Mouse (Mus musculus): ENCODE measurements at regions not wholly inside any gene's neighbourhood (a gene's known extent, or its start where the extent isn't known, plus 50 kb on each side); places are given as distances from the start of the nearest gene placed in this dataset.

- WGBS: 84% methylated on average over 3 of the region's 3 CpGs
- Histone ChIP-seq H3K9me3 (replicated peaks) (no peaks in the 10 kb centered on the region), H3K4me3 (no peak overlapping the region), H3K27ac (no peak overlapping the region), H3K36me3 (no peaks in the 10 kb centered on the region), H3K4me1 (peaks cover 9% of the 10 kb centered on the region; the same call in 1 of the 2 replicates), H3K27me3 (ENCODE audit: low read depth, poor library complexity, severe bottlenecking) (no peaks in the 10 kb centered on the region)
- DNase-seq (ENCODE audit: low spot score): no peak
Measured at GRCm38 (mm10) chr15:10816213-10816621, 101.8 kb upstream of the Rai14 start.

- WGBS: 88% methylated on average over 6 of the region's 6 CpGs
- no peak for DNase-seq (ENCODE audit: low spot score)
Measured at GRCm38 (mm10) chr15:10818216-10818615, 103.8 kb upstream of the Rai14 start.

GRCm38 (mm10) chr15:10818706-10819105, 104.3 kb upstream of the Rai14 start:
- no peak for DNase-seq (ENCODE audit: low spot score)
- no peaks in the 10 kb centered on the region for H3K9me3 ChIP-seq (replicated peaks)
- peaks cover 9% of the 10 kb centered on the region; the same call in 1 of the 2 replicates for H3K4me1 ChIP-seq
- H3K27ac ChIP-seq: no peak overlapping the region
- no peaks in the 10 kb centered on the region for H3K36me3 ChIP-seq
- 89% methylated on average over 1 of the region's 1 CpGs for whole genome bisulfite sequencing
- no peak overlapping the region for H3K4me3 ChIP-seq
- H3K27me3 ChIP-seq (ENCODE audit: low read depth, poor library complexity, severe bottlenecking): no peaks in the 10 kb centered on the region

More at GRCm38 (mm10) chr15:10818216-10818615, 103.8 kb upstream of the Rai14 start:
- H3K27ac ChIP-seq: peak overlapping the region; percentile 39; the same call in 1 of the 2 replicates
- H3K9me3 ChIP-seq (replicated peaks): no peaks in the 10 kb centered on the region
- no peaks in the 10 kb centered on the region for H3K36me3 ChIP-seq
- H3K4me3 ChIP-seq: no peak overlapping the region
- H3K27me3 ChIP-seq (ENCODE audit: low read depth, poor library complexity, severe bottlenecking): no peaks in the 10 kb centered on the region
- H3K4me1 ChIP-seq: peaks cover 9% of the 10 kb centered on the region; the same call in 1 of the 2 replicates

GRCm38 (mm10) chr15:10823933-10824332, 109.5 kb upstream of the Rai14 start:
- Histone ChIP-seq H3K36me3 (no peaks in the 10 kb centered on the region), H3K4me3 (no peak overlapping the region), H3K9me3 (replicated peaks) (no peaks in the 10 kb centered on the region), H3K27ac (no peak overlapping the region), H3K4me1 (0 out of 2 replicates have a peak, but pooled peaks cover 2% of the 10 kb centered on the region), H3K27me3 (ENCODE audit: low read depth, poor library complexity, severe bottlenecking) (no peaks in the 10 kb centered on the region)
- no peak for DNase-seq (ENCODE audit: low spot score)
- 73% methylated on average over 5 of the region's 5 CpGs for WGBS

- DNase-seq (ENCODE audit: low spot score): no peak
- WGBS: 86% methylated on average over 5 of the region's 5 CpGs
- H3K27me3 ChIP-seq (ENCODE audit: low read depth, poor library complexity, severe bottlenecking): no peaks in the 10 kb centered on the region
- no peaks in the 10 kb centered on the region for H3K9me3 ChIP-seq (replicated peaks)
- no peak overlapping the region for H3K4me3 ChIP-seq
- H3K4me1 ChIP-seq: peaks cover 14% of the 10 kb centered on the region
- H3K36me3 ChIP-seq: no peaks in the 10 kb centered on the region
- H3K27ac ChIP-seq: no peak overlapping the region
Measured at GRCm38 (mm10) chr15:10829588-10829987, 115.2 kb upstream of the Rai14 start.

GRCm38 (mm10) chr15:10830478-10830877, 116.1 kb upstream of the Rai14 start:
- H3K4me3 ChIP-seq: no peak overlapping the region
- H3K36me3 ChIP-seq: no peaks in the 10 kb centered on the region
- DNase-seq (ENCODE audit: low spot score): no peak
- H3K27ac ChIP-seq: no peak overlapping the region
- 70% methylated on average over 5 of the region's 5 CpGs for WGBS
- no peaks in the 10 kb centered on the region for H3K9me3 ChIP-seq (replicated peaks)
- peaks cover 14% of the 10 kb centered on the region for H3K4me1 ChIP-seq
- no peaks in the 10 kb centered on the region for H3K27me3 ChIP-seq (ENCODE audit: low read depth, poor library complexity, severe bottlenecking)

GRCm38 (mm10) chr15:10831106-10831505, 116.7 kb upstream of the Rai14 start:
- Histone ChIP-seq H3K4me1 (peaks cover 14% of the 10 kb centered on the region), H3K36me3 (no peaks in the 10 kb centered on the region), H3K27me3 (ENCODE audit: low read depth, poor library complexity, severe bottlenecking) (no peaks in the 10 kb centered on the region), H3K27ac (no peak overlapping the region; the same call in 1 of the 2 replicates), H3K4me3 (no peak overlapping the region), H3K9me3 (replicated peaks) (no peaks in the 10 kb centered on the region)
- 78% methylated on average over 5 of the region's 5 CpGs for WGBS
- DNase-seq (ENCODE audit: low spot score): no peak

- H3K27ac ChIP-seq: peak overlapping the region; percentile 1; the same call in 1 of the 2 replicates
- H3K9me3 ChIP-seq (replicated peaks): no peaks in the 10 kb centered on the region
- no peak for DNase-seq (ENCODE audit: low spot score)
- peaks cover 14% of the 10 kb centered on the region for H3K4me1 ChIP-seq
- 76% methylated on average over 1 of the region's 1 CpGs for WGBS
- no peaks in the 10 kb centered on the region for H3K27me3 ChIP-seq (ENCODE audit: low read depth, poor library complexity, severe bottlenecking)
- no peaks in the 10 kb centered on the region for H3K36me3 ChIP-seq
- H3K4me3 ChIP-seq: no peak overlapping the region
Measured at GRCm38 (mm10) chr15:10832331-10832730, 117.9 kb upstream of the Rai14 start.

GRCm38 (mm10) chr15:10833866-10834571, 118.1 kb upstream of the C1qtnf3 start:
- Histone ChIP-seq H3K4me1 (peaks cover 14% of the 10 kb centered on the region), H3K36me3 (no peaks in the 10 kb centered on the region), H3K27me3 (ENCODE audit: low read depth, poor library complexity, severe bottlenecking) (no peaks in the 10 kb centered on the region), H3K27ac (no peak overlapping the region), H3K4me3 (no peak overlapping the region), H3K9me3 (replicated peaks) (no peaks in the 10 kb centered on the region)
- no peak for DNase-seq (ENCODE audit: low spot score)
- WGBS: 91% methylated on average over 7 of the region's 7 CpGs

- 79% methylated on average over 1 of the region's 1 CpGs for WGBS
- no peak overlapping the region for H3K27ac ChIP-seq
- no peak overlapping the region for H3K4me3 ChIP-seq
- H3K4me1 ChIP-seq: no peaks in the 10 kb centered on the region
- no peaks in the 10 kb centered on the region for H3K27me3 ChIP-seq (ENCODE audit: low read depth, poor library complexity, severe bottlenecking)
- DNase-seq (ENCODE audit: low spot score): no peak
- H3K9me3 ChIP-seq (replicated peaks): no peaks in the 10 kb centered on the region
- no peaks in the 10 kb centered on the region for H3K36me3 ChIP-seq
Measured at GRCm38 (mm10) chr15:10838584-10839288, 113.4 kb upstream of the C1qtnf3 start.

- Histone ChIP-seq H3K4me3 (no peak overlapping the region), H3K9me3 (replicated peaks) (no peaks in the 10 kb centered on the region), H3K4me1 (no peaks in the 10 kb centered on the region), H3K36me3 (no peaks in the 10 kb centered on the region), H3K27ac (peak overlapping the region; percentile 14; the same call in 1 of the 2 replicates), H3K27me3 (ENCODE audit: low read depth, poor library complexity, severe bottlenecking) (no peaks in the 10 kb centered on the region)
- DNase-seq (ENCODE audit: low spot score): no peak
- WGBS: 77% methylated on average over 4 of the region's 4 CpGs
Measured at GRCm38 (mm10) chr15:10840621-10841034, 111.5 kb upstream of the C1qtnf3 start.

GRCm38 (mm10) chr15:10843060-10843695, 109.0 kb upstream of the C1qtnf3 start:
- H3K27ac ChIP-seq: no peak overlapping the region
- no peaks in the 10 kb centered on the region for H3K36me3 ChIP-seq
- no peak overlapping the region for H3K4me3 ChIP-seq
- no peaks in the 10 kb centered on the region for H3K4me1 ChIP-seq
- no peak for DNase-seq (ENCODE audit: low spot score)
- H3K27me3 ChIP-seq (ENCODE audit: low read depth, poor library complexity, severe bottlenecking): no peaks in the 10 kb centered on the region
- WGBS: 75% methylated on average over 2 of the region's 3 CpGs
- no peaks in the 10 kb centered on the region for H3K9me3 ChIP-seq (replicated peaks)

GRCm38 (mm10) chr15:10846722-10847121, 105.4 kb upstream of the C1qtnf3 start:
- Histone ChIP-seq H3K9me3 (replicated peaks) (no peaks in the 10 kb centered on the region), H3K27me3 (ENCODE audit: low read depth, poor library complexity, severe bottlenecking) (no peaks in the 10 kb centered on the region), H3K36me3 (no peaks in the 10 kb centered on the region), H3K27ac (no peak overlapping the region), H3K4me3 (no peak overlapping the region), H3K4me1 (no peaks in the 10 kb centered on the region)
- DNase-seq (ENCODE audit: low spot score): no peak
- WGBS: 93% methylated on average over 4 of the region's 4 CpGs

Measured in limb, embryonic 10.5 days (tissue).